Mouse (Mus musculus) layer of hippocampus, adult 2 months (tissue): ENCODE measurements at regions not wholly inside any gene's neighbourhood (a gene's known extent, or its start where the extent isn't known, plus 50 kb on each side); places are given as distances from the start of the nearest gene placed in this dataset.

Experiments
- DNase-seq, 2 experiments: peaks; one replicate each; pipeline ENCODE4 v3.0.0; 2022; ENCODE audit warnings: low spot score in 2 of 2
- H3K27ac ChIP-seq: fragments of 200-600 bp; 2 replicates; pipeline ENCODE4 v1.8.1; 2022
- H3K4me3 ChIP-seq: fragments of 200-600 bp; 2 replicates; pipeline ENCODE4 v1.8.1; 2022; ENCODE audit warnings: mild to moderate bottlenecking
- CTCF ChIP-seq: fragments of 200-600 bp; conservative IDR thresholded peaks from 2 replicates; pipeline ENCODE4 v1.8.1; 2022; ENCODE audit warnings: antibody characterized with exemption, mild to moderate bottlenecking, moderate library complexity

- Histone ChIP-seq H3K27ac (no peak overlapping the region), H3K4me3 (no peak overlapping the region)
- no peak for TF ChIP-seq CTCF
- no peak for DNase-seq
Observed at GRCm38 (mm10) chr12:97529556-97529955, 729.7 kb downstream of the Galc start.

- Histone ChIP-seq H3K4me3 (no peak overlapping the region), H3K27ac (no peak overlapping the region)
- no peak for DNase-seq
- TF ChIP-seq CTCF = no peak
Observed at GRCm38 (mm10) chr12:97525931-97526330, 733.3 kb downstream of the Galc start.

GRCm38 (mm10) chr12:97519834-97520489 is 739.3 kb downstream of the Galc start:
- Histone ChIP-seq H3K27ac (no peak overlapping the region), H3K4me3 (no peak overlapping the region)
- TF ChIP-seq CTCF = no peak
- DNase-seq = no peak

GRCm38 (mm10) chr12:97517534-97517933 is 741.7 kb downstream of the Galc start:
- no peak for DNase-seq
- TF ChIP-seq CTCF = no peak
- Histone ChIP-seq H3K27ac (no peak overlapping the region), H3K4me3 (no peak overlapping the region)

GRCm38 (mm10) chr12:97515805-97516204 is 743.5 kb downstream of the Galc start:
- no peak overlapping the region for H3K27ac ChIP-seq
- no peak for DNase-seq
- no peak overlapping the region for H3K4me3 ChIP-seq
- TF ChIP-seq CTCF = no peak

- Histone ChIP-seq H3K4me3 (no peak overlapping the region), H3K27ac (no peak overlapping the region)
- TF ChIP-seq CTCF = no peak
- DNase-seq = peak; percentile 13 to 22
Observed at GRCm38 (mm10) chr12:97511866-97512265, 747.4 kb downstream of the Galc start.

GRCm38 (mm10) chr12:97501441-97501840 is 757.8 kb downstream of the Galc start:
- no peak overlapping the region for H3K4me3 ChIP-seq
- H3K27ac ChIP-seq = no peak overlapping the region
- no peak for DNase-seq
- TF ChIP-seq CTCF = no peak

- no peak for DNase-seq
- Histone ChIP-seq H3K4me3 (no peak overlapping the region), H3K27ac (no peak overlapping the region; the same call in 1 of the 2 replicates)
- no peak for TF ChIP-seq CTCF
Observed at GRCm38 (mm10) chr12:97483559-97483958, 775.7 kb downstream of the Galc start.

GRCm38 (mm10) chr12:97476466-97477250 is 782.6 kb downstream of the Galc start:
- no peak for TF ChIP-seq CTCF
- DNase-seq = no peak
- no peak overlapping the region for H3K27ac ChIP-seq
- no peak overlapping the region; the same call in 1 of the 2 replicates for H3K4me3 ChIP-seq

- no peak overlapping the region for H3K4me3 ChIP-seq
- TF ChIP-seq CTCF = no peak
- no peak overlapping the region for H3K27ac ChIP-seq
- no peak for DNase-seq
Observed at GRCm38 (mm10) chr12:97475751-97476150, 783.5 kb downstream of the Galc start.

- no peak for TF ChIP-seq CTCF
- no peak overlapping the region for H3K4me3 ChIP-seq
- no peak for DNase-seq
Observed at GRCm38 (mm10) chr12:97469183-97469582, 790.1 kb downstream of the Galc start.

GRCm38 (mm10) chr12:97436141-97436540 is 823.1 kb downstream of the Galc start:
- no peak for TF ChIP-seq CTCF
- no peak overlapping the region for H3K27ac ChIP-seq
- no peak for DNase-seq
- no peak overlapping the region for H3K4me3 ChIP-seq

More at GRCm38 (mm10) chr12:97469183-97469582, 790.1 kb downstream of the Galc start:
- H3K27ac ChIP-seq = no peak overlapping the region

- DNase-seq = no peak
- Histone ChIP-seq H3K4me3 (no peak overlapping the region), H3K27ac (no peak overlapping the region)
- no peak for TF ChIP-seq CTCF
Observed at GRCm38 (mm10) chr12:97434021-97434420, 825.2 kb downstream of the Galc start.

GRCm38 (mm10) chr12:97432704-97433103 is 826.6 kb downstream of the Galc start:
- Histone ChIP-seq H3K27ac (no peak overlapping the region), H3K4me3 (no peak overlapping the region)
- DNase-seq = no peak
- no peak for TF ChIP-seq CTCF
